Mouse (Mus musculus): ENCODE measurements around the gene Pla2g4d. TPM values are rescaled to one million over a fixed set of nuclear protein-coding genes. Genes with fewer than 3 reads are reported as not detected.
"Not testable (repeated sequence)": the region's sequence is repeated elsewhere in the genome, so short reads cannot be mapped to it uniquely, and the experiment has no call there.

Gene Pla2g4d
- total RNA-seq, 1 experiment from 2014 or later = not detected

- ATAC-seq (replicated peaks; ENCODE audit: insufficient number of reproducible peaks, low FRiP score, low TSS enrichment, poor library complexity, severe bottlenecking) = no peak
Measured at GRCm38 (mm10) chr2:120265523-120265922, 23.5 kb downstream of the Pla2g4d start.

- ATAC-seq (replicated peaks; ENCODE audit: insufficient number of reproducible peaks, low FRiP score, low TSS enrichment, poor library complexity, severe bottlenecking) = no peak
Measured at GRCm38 (mm10) chr2:120264858-120265257, 24.1 kb downstream of the Pla2g4d start.

DNA sequence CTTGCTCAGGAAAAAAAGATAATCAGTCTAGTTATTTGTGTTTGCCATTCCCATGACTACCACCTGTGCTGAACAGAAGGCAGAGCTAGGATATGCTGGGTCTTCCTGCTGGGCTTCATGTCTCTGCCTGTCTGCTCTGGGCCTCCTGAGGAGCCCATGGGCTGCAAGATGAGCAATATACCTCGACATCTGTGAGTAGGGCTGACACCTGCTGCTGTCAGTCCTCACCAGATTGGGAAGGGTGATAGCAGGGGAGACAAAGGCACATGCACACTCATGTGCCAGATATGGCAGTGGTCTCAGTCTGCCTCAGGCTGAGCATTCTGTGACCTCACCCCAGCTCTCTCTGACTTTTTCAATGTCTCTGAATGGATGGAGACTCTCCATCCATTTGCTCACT, 26.1 kb downstream of the Pla2g4d start:
- no peak for ATAC-seq (replicated peaks; ENCODE audit: insufficient number of reproducible peaks, low FRiP score, low TSS enrichment, poor library complexity, severe bottlenecking)

DNA sequence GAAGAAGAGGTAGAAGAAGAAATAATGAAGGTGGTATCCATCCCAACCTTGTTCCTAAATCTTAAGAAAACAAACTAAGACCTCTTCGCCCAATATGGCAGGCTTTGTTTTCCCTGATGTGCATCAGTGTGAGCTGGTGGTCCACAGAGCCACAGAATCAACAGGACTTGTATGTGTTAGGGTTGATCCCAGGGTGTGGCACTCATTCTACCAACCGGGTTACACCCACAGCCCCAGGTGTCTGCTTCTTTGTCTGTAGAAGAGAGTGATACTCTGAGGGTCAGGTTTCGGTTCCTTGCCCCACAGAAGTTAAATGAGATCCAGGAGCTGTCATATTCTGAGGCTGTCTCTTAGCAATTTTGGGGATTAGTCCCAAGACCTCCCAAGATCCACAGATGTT, 27.7 kb downstream of the Pla2g4d start:
- ATAC-seq (replicated peaks; ENCODE audit: insufficient number of reproducible peaks, low FRiP score, low TSS enrichment, poor library complexity, severe bottlenecking) = no peak

DNA sequence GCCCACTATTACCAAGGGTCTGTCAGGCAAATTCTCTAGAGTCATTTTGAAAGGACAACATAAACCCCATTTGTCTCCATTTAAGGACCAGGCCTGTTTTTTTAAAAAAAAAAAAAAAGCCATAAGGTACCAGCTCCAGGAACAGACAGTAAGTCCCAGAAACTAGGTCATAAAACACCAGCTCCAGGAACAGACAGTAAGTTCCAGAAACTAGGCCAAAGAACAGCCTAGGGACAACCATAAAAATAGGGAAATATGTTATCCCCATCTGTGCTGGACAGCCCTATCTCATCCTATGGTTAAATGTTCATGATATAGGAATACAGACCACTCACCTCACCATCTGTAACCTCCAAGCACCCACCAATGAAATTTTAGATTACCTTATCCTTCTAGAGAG, 32.7 kb downstream of the Pla2g4d start:
- no peak for ATAC-seq (replicated peaks; ENCODE audit: insufficient number of reproducible peaks, low FRiP score, low TSS enrichment, poor library complexity, severe bottlenecking)

DNA sequence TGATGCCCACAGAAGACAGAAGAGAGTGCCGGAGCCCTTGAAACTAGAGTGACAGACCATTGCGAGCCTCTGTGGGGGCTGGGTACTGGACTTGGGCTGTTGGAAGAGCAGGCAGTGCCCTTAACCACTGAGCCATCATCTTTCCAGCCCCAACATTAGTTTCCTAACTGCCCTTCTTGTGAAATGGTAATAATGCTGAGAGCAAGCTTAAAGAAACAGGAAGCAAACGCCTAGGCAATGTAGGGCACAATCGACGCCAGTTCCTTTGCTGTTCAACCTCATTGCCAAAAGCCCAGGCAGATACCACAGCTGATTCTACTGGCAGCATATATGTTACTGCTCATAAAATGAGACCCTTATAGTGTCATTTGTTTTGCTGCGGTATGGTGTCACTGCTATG, 36.4 kb downstream of the Pla2g4d start:
- no peak for ATAC-seq (replicated peaks; ENCODE audit: insufficient number of reproducible peaks, low FRiP score, low TSS enrichment, poor library complexity, severe bottlenecking)

DNA sequence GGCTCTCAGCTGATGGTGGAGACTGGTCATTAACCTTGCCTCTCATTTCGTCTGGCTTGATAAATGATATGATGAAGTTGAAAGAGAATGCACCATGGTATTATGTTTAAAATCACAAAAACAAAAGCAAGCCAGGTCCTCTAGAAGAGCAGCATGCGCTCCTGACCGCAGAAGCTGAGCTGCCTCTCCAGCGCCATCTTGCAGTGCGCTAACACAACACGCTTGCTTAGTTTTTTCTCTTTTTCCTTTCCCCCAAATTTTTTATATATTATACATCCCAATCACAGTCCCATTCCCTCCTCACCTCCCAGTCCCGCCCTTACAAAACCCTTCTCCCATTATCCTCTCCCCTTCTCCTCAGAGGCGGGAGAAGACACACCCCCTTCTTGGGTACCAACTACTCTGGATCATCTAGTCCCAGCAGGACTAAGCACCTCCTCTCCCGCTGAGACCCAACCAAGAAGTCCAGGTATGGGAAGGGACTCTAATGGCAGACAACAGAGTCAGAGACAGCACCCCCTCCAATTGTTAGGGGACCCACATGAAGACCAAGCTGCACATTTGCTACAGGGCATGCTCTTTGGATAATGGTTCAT, 43.5 kb downstream of the Pla2g4d start:
- ATAC-seq (replicated peaks; ENCODE audit: insufficient number of reproducible peaks, low FRiP score, low TSS enrichment, poor library complexity, severe bottlenecking) = no peak

DNA sequence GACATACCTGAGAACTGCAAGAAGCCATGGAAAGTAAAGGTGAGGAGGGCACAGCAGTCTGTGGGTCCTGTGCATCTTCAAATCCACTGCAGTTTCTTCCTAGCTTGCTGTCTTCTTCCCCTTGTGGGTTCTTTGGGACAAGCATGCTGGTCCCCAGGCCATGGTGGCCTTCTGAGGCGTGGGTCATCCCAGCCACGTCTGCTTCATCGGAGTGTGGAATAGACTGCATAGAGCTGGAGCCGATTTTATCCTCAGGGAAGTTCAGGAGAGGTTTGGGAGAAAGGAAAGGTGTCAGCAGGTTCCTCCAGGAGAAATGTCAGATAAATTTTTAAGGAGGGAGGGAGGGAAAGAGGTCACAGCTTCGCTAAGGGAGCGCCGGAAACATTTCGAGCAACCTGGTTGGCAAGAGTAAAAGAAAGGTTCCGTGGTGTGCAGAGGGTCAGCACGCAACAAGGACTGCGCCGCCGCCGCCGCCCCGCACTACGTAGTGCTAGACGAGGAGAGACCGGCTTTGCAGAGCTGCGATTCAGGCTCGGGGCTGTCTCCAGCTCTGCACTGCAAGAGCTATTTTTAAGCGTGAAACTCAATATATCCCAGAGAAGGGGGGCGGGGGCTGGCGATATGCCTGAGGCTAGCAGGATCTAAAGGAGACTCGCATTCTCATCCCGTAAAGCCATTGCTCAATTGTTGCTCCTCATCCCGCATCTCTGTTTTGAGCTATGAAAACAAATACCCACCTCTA, 44.1 kb downstream of the Pla2g4d start, which contains the start of gene Pla2g4e:
Gene Pla2g4e (minus strand): TSS at position 657 of the 742 bp plus-strand sequence.
- no peak for ATAC-seq (replicated peaks; ENCODE audit: insufficient number of reproducible peaks, low FRiP score, low TSS enrichment, poor library complexity, severe bottlenecking)

DNA sequence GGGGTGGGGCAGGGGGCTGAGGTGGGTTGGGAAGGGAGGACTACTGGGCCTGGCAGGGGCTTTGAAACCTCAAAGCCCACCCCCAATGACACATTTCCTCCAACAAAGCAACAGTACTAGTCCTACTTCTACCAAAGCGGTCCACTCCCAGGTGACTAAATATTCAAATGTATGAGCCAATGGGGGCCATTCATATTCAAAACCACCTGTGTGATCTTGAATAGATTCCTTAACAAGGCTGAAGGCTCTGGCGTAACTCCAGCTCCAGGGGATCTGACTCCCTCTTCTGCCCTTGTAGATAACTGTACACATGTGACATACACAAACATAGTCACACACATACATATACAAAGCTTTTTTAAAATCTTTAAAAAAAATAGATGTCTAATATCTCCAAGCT, 45.0 kb downstream of the Pla2g4d start:
- no peak for ATAC-seq (replicated peaks; ENCODE audit: insufficient number of reproducible peaks, low FRiP score, low TSS enrichment, poor library complexity, severe bottlenecking)

DNA sequence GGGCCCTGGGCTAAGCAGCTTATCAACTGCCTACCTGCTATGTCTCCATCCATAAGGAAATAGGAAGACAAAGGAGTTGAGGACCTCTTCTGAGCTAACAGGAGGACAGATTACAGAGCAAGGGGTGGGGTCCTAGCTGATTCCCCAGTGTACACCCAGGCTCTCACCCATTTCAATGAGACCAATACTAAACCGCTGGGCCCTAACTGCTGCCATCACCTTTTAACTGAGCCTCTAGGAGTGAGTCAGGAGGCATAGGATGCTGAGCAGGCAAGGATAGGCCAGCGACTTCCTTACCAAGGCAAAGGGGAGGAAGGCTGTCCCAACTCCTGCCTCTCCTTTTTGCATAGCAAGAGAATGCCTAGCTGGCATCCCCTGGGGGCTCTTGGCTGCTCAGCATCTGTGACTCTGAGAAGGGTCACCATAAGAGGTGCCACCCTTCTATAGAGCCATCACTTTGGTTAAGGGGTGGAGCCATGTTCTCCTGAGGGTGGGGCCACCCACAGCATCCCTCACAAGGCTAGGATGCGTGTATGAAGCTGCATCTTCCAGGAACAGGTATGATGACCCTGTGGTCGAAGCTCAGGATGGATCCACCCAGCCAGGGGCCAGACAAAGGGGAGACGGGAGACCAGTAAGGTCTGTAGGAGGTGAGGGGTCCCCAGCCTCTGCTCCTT, 46.1 kb downstream of the Pla2g4d start:
- ATAC-seq (replicated peaks; ENCODE audit: insufficient number of reproducible peaks, low FRiP score, low TSS enrichment, poor library complexity, severe bottlenecking) = no peak

- ATAC-seq (replicated peaks; ENCODE audit: insufficient number of reproducible peaks, low FRiP score, low TSS enrichment, poor library complexity, severe bottlenecking) = not testable (repeated sequence)
Measured at GRCm38 (mm10) chr2:120238733-120239132, 50.3 kb downstream of the Pla2g4d start.

- ATAC-seq (replicated peaks; ENCODE audit: insufficient number of reproducible peaks, low FRiP score, low TSS enrichment, poor library complexity, severe bottlenecking) = no peak
Measured at GRCm38 (mm10) chr2:120237784-120238183, 51.2 kb downstream of the Pla2g4d start.

DNA sequence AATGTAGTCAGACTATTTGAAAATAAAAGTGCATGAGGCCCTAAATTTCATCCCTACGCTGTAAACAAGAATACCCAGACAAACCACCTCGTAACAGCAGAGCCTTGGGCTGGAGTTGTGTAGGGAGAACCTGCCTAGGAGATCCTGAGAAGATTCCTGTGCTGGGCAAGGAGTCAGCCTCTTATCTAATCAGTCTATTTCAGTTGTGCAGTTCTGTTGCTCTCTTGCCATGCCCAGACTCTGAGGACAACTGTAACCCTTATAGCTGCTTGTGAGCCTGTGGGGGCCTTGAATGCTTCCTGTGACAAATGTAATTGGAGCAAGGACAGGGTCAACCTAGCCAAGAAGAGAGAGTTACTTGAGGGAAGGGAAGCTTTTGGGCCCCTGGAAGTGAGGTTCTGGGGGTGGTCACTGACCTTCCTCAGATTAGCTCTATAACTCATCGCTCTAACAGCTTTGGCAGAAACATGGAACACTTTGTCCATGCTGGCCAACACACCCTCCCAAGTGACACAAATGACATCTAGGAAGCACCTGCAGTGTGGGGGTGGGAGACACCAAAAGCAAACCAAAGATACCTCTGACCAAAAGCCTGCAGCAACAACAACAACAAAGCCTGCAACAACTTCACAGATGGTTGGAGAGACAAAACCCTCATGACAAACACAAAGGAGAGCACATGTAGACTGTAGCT, 52.9 kb downstream of the Pla2g4d start:
- no peak for ATAC-seq (replicated peaks; ENCODE audit: insufficient number of reproducible peaks, low FRiP score, low TSS enrichment, poor library complexity, severe bottlenecking)

DNA sequence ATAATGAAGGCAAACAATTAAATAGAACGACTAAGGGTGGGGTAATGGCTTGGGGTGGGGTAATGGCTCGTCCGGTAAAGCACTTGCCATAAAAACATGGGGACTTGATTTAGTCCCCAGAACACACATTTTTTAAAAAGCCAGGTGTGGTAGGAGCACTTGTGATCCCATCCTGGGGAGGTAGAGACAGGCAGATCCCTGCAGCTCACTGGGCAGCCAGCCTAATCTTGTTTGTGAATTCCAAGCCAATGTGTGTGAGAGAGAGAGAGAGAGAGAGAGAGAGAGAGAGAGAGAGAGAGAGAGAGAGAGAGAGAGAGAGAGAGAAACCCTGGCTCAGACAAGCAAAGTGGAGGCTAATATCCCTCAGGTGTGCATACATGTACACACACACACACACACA, 53.6 kb downstream of the Pla2g4d start:
- no peak for ATAC-seq (replicated peaks; ENCODE audit: insufficient number of reproducible peaks, low FRiP score, low TSS enrichment, poor library complexity, severe bottlenecking)

DNA sequence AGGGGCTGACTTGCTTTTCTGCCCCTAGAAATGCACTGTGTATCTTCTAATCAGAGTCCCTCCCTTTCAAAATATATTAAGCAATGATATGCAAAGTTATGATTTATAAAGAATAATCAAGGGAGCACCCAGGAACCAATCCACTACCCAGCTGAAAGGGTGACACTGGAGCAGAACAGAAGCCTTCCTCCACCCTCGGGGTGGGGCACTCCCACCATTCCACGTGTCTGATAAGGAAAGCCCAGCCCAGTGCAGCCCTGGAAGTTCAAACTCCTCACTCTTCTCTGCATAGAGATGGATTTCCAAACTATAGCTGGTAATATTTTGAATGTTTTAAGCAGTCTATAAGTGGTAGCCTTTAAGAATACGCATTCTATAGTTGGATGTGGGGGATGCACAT, 57.4 kb downstream of the Pla2g4d start:
- no peak for ATAC-seq (replicated peaks; ENCODE audit: insufficient number of reproducible peaks, low FRiP score, low TSS enrichment, poor library complexity, severe bottlenecking)

Other genes with a start within 250 kb of the Pla2g4d start
- 102 to 129 TPM (median 116 TPM) in 3 replicates for gene Ehd4, start 134.6 kb downstream of the Pla2g4d start, total RNA-seq (2017)
- not detected in 3 replicates for gene Pla2g4e, start 43.9 kb downstream of the Pla2g4d start, total RNA-seq (2017)
- gene Pla2g4f, start 25.0 kb upstream of the Pla2g4d start, total RNA-seq (2017) = 0.10 TPM in 1 of 3 replicates, not detected in the others
- gene Vps39, start 63.9 kb upstream of the Pla2g4d start, total RNA-seq (2017) = 44.2 to 52.4 TPM (median 50.0 TPM) in 3 replicates
- 25.2 to 72.3 TPM (median 30.0 TPM) in 3 replicates for gene Ganc, start 114.7 kb upstream of the Pla2g4d start, total RNA-seq (2017)
- gene Tmem87a, start 114.9 kb upstream of the Pla2g4d start, total RNA-seq (2017) = 79.0 to 84.8 TPM (median 79.4 TPM) in 3 replicates
- gene Capn3, start 166.8 kb upstream of the Pla2g4d start, total RNA-seq (2017) = 2.0 to 6.3 TPM (median 5.0 TPM) in 3 replicates